Mouse (Mus musculus): ENCODE data around the gene Dgcr2.

DNA sequence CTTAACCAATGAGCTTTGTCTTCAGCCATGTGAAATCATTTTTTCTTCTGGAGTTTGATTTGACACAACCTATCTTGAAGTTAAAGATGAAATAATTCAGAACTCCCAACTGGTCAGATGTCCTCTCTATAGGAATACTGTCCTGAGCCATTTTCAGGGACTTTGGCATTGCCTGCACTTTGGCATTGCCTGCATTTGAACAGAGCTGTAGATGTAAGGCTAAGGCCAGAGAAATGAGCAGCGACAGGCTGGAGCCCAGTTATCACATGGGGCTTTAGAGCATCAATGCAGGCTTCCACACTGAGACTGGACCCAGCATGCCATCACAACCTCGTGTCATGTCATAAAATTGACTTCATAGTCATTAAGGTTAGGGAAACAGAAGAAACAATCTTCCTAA lies 45.1 kb downstream of the Dgcr2 start:
- TF ChIP-seq POLR2A (IDR thresholded peaks at IDR 0.05; ENCODE audit: low read depth, low read length): no peak
- TF ChIP-seq CTCF (IDR thresholded peaks at IDR 0.05; ENCODE audit: extremely low read depth, insufficient read length, insufficient replicate concordance, low read depth, low read length): no peak

Data from small intestine, adult 2 months (tissue).